Mouse (Mus musculus): ENCODE data around the gene Cerkl. TPM values are rescaled to one million over a fixed set of nuclear protein-coding genes. Genes with fewer than 3 reads are reported as not detected.

The Cerkl gene
- total and polyA plus RNA-seq, 3 experiments, result 3.5 to 7.4 TPM; not detected in 1

GRCm38 (mm10) chr2:79457932-79458331, 1.3 kb upstream of the Cerkl start:
- Histone ChIP-seq H3K27me3 (ENCODE audit: control insufficient read depth in 1 of 2, insufficient read depth in 2 of 2, low read length in 2 of 2) (no peaks in the 10 kb centered on the region), H3K27ac (ENCODE audit: control insufficient read depth, low read depth, low read length) (no peak overlapping the region), H3K4me1 (ENCODE audit: control insufficient read depth in 1 of 2, insufficient read depth in 2 of 2, low read length in 2 of 2) (no peaks in the 10 kb centered on the region), H3K9me3 (replicated peaks; ENCODE audit: insufficient read depth, low read length) (no peaks in the 10 kb centered on the region), H3K4me3 (ENCODE audit: control insufficient read depth in 1 of 2, insufficient read depth in 1 of 2, low read depth in 2 of 2, low read length in 2 of 2) (no peak overlapping the region), H3K9ac (ENCODE audit: control insufficient read depth, low read depth, low read length, poor library complexity, severe bottlenecking) (no peak overlapping the region), H3K79me2 (ENCODE audit: control insufficient read depth, insufficient read depth, low read length, poor library complexity) (no peaks in the 10 kb centered on the region), H3K36me3 (ENCODE audit: control insufficient read depth in 1 of 2, insufficient read depth in 2 of 2, low read length in 2 of 2) (no peaks in the 10 kb centered on the region)
- no peak for DNase-seq (ENCODE audit: low read depth, low spot score)
- no peak for TF ChIP-seq CTCF (IDR thresholded peaks at IDR 0.05 in 2 of 3, conservative IDR thresholded peaks at IDR 0.05 in 1 of 3; ENCODE audit: control insufficient read depth in 1 of 3, insufficient read depth in 1 of 3, low read depth in 2 of 3, low read length in 3 of 3, poor library complexity in 1 of 3, severe bottlenecking in 1 of 3)
- TF ChIP-seq UBTF (IDR thresholded peaks at IDR 0.05; ENCODE audit: borderline replicate concordance, insufficient read depth, low read depth, low read length), result no peak
- no peak for TF ChIP-seq TCF12 (IDR thresholded peaks at IDR 0.05; ENCODE audit: low read depth, low read length)
- no peak for TF ChIP-seq RAD21 (IDR thresholded peaks at IDR 0.05; ENCODE audit: low read depth, low read length)
- no peak for TF ChIP-seq ZNF384 (IDR thresholded peaks at IDR 0.05; ENCODE audit: low read depth, low read length)
- no peak for TF ChIP-seq E2F4 (IDR thresholded peaks at IDR 0.05; ENCODE audit: borderline replicate concordance, low read depth, low read length)
- no peak for TF ChIP-seq GATA1 (IDR thresholded peaks at IDR 0.05; ENCODE audit: low read depth, low read length)
- no peak for TF ChIP-seq KAT2A (conservative IDR thresholded peaks at IDR 0.05; ENCODE audit: low read depth, low read length)
- no peak for TF ChIP-seq USF2 (IDR thresholded peaks at IDR 0.05; ENCODE audit: borderline replicate concordance in 1 of 2, insufficient read depth in 1 of 2, low read depth in 1 of 2, low read length in 2 of 2)
- no peak for TF ChIP-seq POLR2A (IDR thresholded peaks at IDR 0.05; ENCODE audit: control insufficient read depth in 1 of 2, insufficient read depth in 1 of 2, low read depth in 1 of 2, low read length in 2 of 2, poor library complexity in 1 of 2)
- no peak for TF ChIP-seq CHD1 (IDR thresholded peaks at IDR 0.05; ENCODE audit: low read depth, low read length)
- TF ChIP-seq RCOR1 (IDR thresholded peaks at IDR 0.05; ENCODE audit: low read depth, low read length), result no peak
- no peak for TF ChIP-seq MAFK (IDR thresholded peaks at IDR 0.05; ENCODE audit: borderline replicate concordance, low read depth, low read length)
- TF ChIP-seq POLR2AphosphoS2 (IDR thresholded peaks at IDR 0.05; ENCODE audit: low read length), result no peak
- no peak for TF ChIP-seq ZC3H11A (IDR thresholded peaks at IDR 0.05; ENCODE audit: low read depth, low read length)
- TF ChIP-seq NRF1 (IDR thresholded peaks at IDR 0.05; ENCODE audit: insufficient read depth, low read depth, low read length, poor library complexity, severe bottlenecking), result no peak
- no peak for TF ChIP-seq ELF1 (IDR thresholded peaks at IDR 0.05; ENCODE audit: low read depth, low read length)

- Histone ChIP-seq H3K79me2 (ENCODE audit: control insufficient read depth, insufficient read depth, low read length, poor library complexity) (no peaks in the 10 kb centered on the region), H3K4me1 (ENCODE audit: control insufficient read depth in 1 of 2, insufficient read depth in 2 of 2, low read length in 2 of 2) (no peaks in the 10 kb centered on the region), H3K4me3 (ENCODE audit: control insufficient read depth in 1 of 2, insufficient read depth in 1 of 2, low read depth in 2 of 2, low read length in 2 of 2) (no peak overlapping the region), H3K36me3 (ENCODE audit: control insufficient read depth in 1 of 2, insufficient read depth in 2 of 2, low read length in 2 of 2) (no peaks in the 10 kb centered on the region), H3K9ac (ENCODE audit: control insufficient read depth, low read depth, low read length, poor library complexity, severe bottlenecking) (no peak overlapping the region), H3K27ac (ENCODE audit: control insufficient read depth, low read depth, low read length) (no peak overlapping the region), H3K9me3 (replicated peaks; ENCODE audit: insufficient read depth, low read length) (no peaks in the 10 kb centered on the region), H3K27me3 (ENCODE audit: control insufficient read depth in 1 of 2, insufficient read depth in 2 of 2, low read length in 2 of 2) (no peaks in the 10 kb centered on the region)
- DNase-seq (ENCODE audit: low read depth, low spot score), result no peak
- TF ChIP-seq MAZ (IDR thresholded peaks at IDR 0.05; ENCODE audit: low read depth, low read length) (no peak), USF1 (IDR thresholded peaks at IDR 0.05; ENCODE audit: low read depth, low read length) (no peak), MAFK (IDR thresholded peaks at IDR 0.05; ENCODE audit: borderline replicate concordance, low read depth, low read length) (no peak), CHD1 (IDR thresholded peaks at IDR 0.05; ENCODE audit: low read depth, low read length) (no peak), POLR2AphosphoS2 (IDR thresholded peaks at IDR 0.05; ENCODE audit: low read length) (no peak), EP300 (IDR thresholded peaks at IDR 0.05; ENCODE audit: low read depth in 1 of 2, low read length in 2 of 2) (no peak), JUND (IDR thresholded peaks at IDR 0.05; ENCODE audit: low read depth, low read length) (no peak), TCF12 (IDR thresholded peaks at IDR 0.05; ENCODE audit: low read depth, low read length) (no peak), USF2 (IDR thresholded peaks at IDR 0.05; ENCODE audit: borderline replicate concordance in 1 of 2, insufficient read depth in 1 of 2, low read depth in 1 of 2, low read length in 2 of 2) (no peak), KAT2A (conservative IDR thresholded peaks at IDR 0.05; ENCODE audit: low read depth, low read length) (no peak)
These were observed 849 bp upstream of the Cerkl start for GRCm38 (mm10) chr2:79457434-79457833.
